Mouse (Mus musculus) gastrocnemius, adult 2 months (tissue): ENCODE results near the gene Mamdc2. TPM values are rescaled to one million over a fixed set of nuclear protein-coding genes. Genes with fewer than 3 reads are reported as not detected.
"Not testable (repeated sequence)": the region's sequence is repeated elsewhere in the genome, so short reads cannot be mapped to it uniquely, and the experiment has no call there.

Experiments
- DNase-seq: peaks from one replicate; pipeline ENCODE4 v3.0.0; 2022
- H3K27ac ChIP-seq: fragments of 200-600 bp; 2 replicates; pipeline ENCODE4 v1.8.1; 2022; ENCODE audit warnings: mild to moderate bottlenecking
- H3K4me3 ChIP-seq: fragments of 200-600 bp; 2 replicates; pipeline ENCODE4 v1.8.1; 2022; ENCODE audit warnings: mild to moderate bottlenecking, moderate library complexity
- CTCF ChIP-seq: fragments of 200-600 bp; IDR thresholded peaks from 2 replicates; pipeline ENCODE4 v1.8.1; 2022; ENCODE audit warnings: antibody characterized with exemption, mild to moderate bottlenecking, moderate library complexity
- intact Hi-C: fragments of 180-260 bp; cut with DNase I; formaldehyde crosslinking; loops from one replicate; pipeline ENCODE4 v1.15.1; 2025
- long read RNA-seq, 2 experiments: library from polyadenylated mRNA; stranded (forward); transcript quantifications; one replicate each; pipeline ENCODE4 v2.0.0; 2021
- total RNA-seq, 2 experiments: library from RNA; stranded (reverse); gene quantifications; 2 replicates each; pipeline ENCODE4 v1.2.3; 2021

Mamdc2 gene
- 1 to 10 TPM; 1.1 TPM for total RNA-seq
- long read RNA-seq, experiment 1, partial matches to known transcripts, result 0 of 2 reads
- long read RNA-seq, experiment 1, other reads (novel, unspliced or antisense), result 0 of 2 reads
- long read RNA-seq, experiment 2, result 0 reads

DNA sequence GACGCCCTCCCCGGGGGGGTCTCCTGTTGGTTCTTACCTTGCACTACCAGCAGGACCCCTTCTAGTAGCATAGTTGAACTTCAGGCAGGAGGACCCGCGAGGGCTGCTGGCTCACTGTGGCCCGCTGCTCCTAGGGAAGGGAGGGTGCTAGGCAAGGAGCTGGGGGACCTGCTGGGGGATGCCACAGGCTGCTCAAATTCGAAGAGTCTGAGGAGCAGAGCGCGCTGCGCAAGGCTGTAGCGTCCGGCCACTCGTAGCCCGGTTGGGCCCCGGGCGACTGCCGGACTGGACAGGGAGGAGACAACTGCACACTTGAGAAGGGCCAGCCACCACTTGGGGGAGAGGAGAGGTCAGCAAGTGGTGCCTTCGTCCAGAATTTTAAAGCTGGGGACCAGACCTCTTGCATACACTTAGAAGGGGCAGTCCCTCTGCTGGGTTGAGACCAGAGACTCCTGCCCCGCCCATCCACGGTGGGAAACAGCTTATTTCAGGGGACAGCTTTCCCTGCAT, at the start of gene Mamdc2:
Gene Mamdc2 (minus strand): TSS at position 455 of the 510 bp plus-strand sequence.
- peak; percentile 38 for DNase-seq
- no peak for TF ChIP-seq CTCF
- peak within 1 kb of the TSS; percentile 76 for H3K4me3 ChIP-seq
- H3K27ac ChIP-seq, result peak within 1 kb of the TSS; percentile 69
- intact Hi-C loops, result no loop called here

DNA sequence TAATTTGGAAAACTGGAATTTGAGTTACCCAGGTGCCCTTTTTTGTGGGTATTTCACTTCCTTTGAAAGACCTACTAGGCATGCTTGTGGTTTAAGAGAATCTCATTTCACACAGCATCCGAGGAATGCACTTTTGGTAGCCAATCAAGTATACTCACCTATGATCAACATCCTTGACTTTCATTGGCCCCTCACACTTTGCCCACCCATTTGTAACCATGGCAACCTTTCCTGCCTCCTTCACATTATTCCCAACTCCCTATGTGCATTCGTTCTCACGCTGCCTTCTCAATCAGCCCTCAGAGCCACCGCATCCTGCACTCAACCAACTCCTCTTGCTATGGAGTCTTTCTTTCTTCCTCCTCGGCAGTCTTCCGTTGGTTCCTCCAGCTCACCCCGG, 49.8 kb upstream of the Mamdc2 start:
- H3K27ac ChIP-seq, result no peak overlapping the region
- no peak for TF ChIP-seq CTCF
- no peak for DNase-seq
- H3K4me3 ChIP-seq, result no peak overlapping the region
- intact Hi-C loops, result no loop called here

DNA sequence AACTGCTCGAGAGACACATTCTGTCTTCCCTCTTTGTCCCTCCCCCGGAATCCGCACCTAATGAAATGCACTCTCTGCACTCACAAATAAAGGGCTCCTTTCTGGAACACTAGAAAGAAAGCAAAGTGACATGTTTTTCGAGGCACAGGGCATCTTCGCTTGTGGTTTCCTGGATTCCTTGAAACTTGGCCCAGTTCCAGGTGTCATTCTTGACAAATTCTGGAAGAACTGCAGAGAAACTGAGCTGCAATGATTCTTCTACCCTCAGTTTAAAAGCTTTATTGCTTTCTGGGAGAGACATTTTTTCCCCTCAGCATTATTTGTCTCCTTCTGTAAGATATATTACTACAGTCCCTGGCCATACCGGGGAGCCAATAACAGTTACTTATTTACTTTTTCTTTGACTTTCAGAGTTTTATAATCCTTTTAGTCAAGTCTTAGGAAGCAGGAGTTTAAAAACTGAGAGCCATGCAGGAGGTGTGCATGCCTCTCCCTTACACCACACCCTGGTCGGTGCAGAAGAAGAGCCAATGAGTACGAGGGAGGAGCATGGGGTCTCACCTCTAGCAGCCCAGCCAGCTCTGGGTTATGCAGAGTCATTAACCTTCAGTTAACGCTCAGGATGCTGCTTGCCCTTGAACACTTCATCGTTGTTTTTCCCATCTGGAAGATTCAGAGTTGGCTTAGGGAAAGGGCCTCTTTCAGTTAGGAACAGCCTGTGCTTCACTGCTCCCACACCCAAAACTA, 49.1 kb upstream of the Mamdc2 start:
- intact Hi-C loops, result no loop called here
- Histone ChIP-seq H3K27ac (no peak overlapping the region), H3K4me3 (no peak overlapping the region)
- TF ChIP-seq CTCF, result no peak
- no peak for DNase-seq

DNA sequence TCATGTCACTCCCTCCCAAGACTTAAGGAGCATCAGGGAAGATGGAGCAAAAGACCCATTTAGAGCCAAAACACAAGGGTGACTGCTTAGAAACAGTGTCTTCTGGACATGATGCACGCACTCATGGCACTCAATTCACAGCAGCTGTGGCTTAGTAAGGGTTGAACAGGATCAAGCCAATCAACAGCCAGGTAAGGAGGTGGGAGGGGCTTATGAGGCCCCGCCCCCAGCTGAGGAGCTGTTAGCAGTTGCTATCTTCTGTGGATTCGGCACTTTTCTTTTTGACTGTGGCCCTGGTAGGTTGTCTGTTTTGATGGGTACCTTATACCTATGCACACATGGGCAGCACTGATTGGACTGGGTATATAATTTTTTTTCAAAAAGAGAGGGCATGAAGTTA, 48.3 kb upstream of the Mamdc2 start:
- no peak overlapping the region for H3K4me3 ChIP-seq
- TF ChIP-seq CTCF, result no peak
- no peak overlapping the region for H3K27ac ChIP-seq
- intact Hi-C loops, result no loop called here
- no peak for DNase-seq

DNA sequence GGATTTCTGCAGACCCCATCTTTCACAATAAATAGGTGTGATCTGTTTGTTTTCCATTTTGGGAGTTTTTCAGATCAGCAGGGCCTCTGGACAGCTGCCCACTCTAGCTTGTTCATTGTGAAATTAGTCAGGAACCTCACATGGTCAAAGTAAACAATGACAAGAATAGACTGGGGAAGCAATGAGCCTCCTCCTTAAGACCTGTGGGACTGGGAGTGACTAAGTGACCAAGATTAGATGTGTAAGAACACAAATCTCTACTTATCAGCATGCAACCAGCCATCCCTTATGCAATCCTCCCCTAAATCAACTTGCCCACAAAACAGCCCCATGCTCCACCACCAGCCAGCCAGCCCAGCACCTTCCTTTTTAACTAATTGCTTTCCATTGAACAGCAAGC, 44.4 kb upstream of the Mamdc2 start:
- intact Hi-C loops, result no loop called here
- no peak for DNase-seq
- TF ChIP-seq CTCF, result no peak
- no peak overlapping the region for H3K27ac ChIP-seq
- H3K4me3 ChIP-seq, result no peak overlapping the region

DNA sequence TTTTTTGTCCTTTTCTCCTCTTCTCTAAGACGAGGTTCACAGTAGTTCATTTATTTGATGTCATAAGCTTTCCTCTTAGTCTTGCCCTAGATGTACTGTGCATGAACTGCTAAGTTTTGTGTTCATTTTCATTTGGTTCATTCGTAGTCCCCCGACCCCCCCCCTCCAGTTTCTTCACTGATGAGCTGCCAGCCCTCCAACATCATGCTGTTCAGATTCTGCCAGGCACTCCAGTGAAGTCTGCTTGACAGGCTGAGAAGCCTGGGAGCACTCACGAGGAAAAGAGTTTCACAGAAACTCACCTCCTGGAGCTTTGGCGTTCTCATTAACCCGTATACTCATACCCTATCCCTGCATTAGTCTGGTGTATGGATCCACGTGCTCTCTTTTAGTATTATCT, 42.5 kb upstream of the Mamdc2 start:
- H3K4me3 ChIP-seq, DNase-seq, H3K27ac ChIP-seq, intact Hi-C loops: not testable (repeated sequence)

DNA sequence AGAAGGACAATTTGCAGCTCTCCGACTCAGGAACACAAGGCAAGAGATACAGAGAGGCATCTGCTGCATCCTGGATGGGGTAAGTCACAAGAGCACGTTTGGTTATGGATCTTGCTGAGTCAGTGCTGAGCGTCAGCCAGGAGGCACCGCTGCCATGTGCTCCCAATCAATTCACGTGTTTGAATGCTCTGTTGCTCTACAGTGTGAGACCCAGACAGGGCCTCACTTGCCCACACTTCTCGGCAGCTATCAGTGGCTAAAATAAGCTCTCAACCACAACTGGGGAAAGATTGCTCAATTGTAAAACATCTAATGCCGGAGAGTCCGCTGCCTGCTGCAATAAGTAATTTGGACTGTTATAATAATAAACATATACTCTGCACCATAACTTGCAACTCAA, 41.5 kb upstream of the Mamdc2 start:
- intact Hi-C loops, result no loop called here
- no peak overlapping the region for H3K27ac ChIP-seq
- DNase-seq, result no peak
- H3K4me3 ChIP-seq, result no peak overlapping the region
- no peak for TF ChIP-seq CTCF

DNA sequence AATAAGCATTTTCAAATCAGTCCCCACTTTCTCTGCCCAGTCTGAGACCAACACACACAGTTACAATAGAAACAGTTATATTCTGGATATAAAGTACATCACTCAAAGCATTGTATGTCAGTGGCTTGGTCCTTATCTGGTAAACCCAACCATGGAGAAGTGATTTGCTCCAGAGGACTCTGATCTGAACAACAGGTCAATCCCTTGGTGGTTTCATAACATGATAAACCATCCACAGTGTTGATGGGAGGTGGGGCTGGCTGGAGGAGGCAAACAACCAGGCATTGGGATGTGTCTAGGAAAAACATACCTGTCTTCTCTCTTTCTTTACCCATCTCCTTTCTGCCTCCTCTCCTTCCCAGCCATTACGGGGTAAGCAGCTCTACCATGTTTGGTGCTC, 39.2 kb upstream of the Mamdc2 start:
- Histone ChIP-seq H3K4me3 (no peak overlapping the region), H3K27ac (no peak overlapping the region)
- intact Hi-C loops, result no loop called here
- no peak for DNase-seq
- TF ChIP-seq CTCF, result no peak

DNA sequence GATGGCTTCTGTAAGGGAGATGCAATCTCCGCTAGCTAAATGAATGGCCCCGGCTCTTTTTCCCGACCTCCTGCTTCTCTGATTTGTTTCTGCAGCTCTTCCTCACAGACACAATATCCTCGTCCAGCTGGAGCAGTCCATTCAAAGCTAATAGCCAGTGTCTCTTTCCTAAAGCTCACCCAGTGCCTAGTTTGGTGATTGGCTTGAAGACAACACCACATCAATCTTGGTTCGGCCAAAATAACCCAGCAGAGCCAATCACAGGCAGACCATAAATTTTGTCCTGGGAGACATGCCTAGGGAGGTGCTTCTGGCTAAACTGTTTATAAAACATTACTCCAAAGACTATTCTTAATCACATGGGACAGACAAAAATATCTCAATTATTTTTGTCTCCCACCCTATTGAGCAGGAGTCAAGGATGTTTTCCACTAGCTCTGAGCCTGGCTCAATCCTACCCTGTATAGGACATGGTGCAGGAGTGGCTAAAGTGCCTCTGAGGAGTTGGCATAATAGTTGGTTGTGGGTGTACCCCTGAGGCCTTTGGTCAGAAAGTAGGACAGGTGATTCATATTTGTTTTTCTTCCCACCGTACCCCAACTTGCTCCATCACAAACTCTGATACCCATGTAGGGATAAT, 38.5 kb upstream of the Mamdc2 start:
- Histone ChIP-seq H3K27ac (peak overlapping the region; percentile 24; the same call in 1 of the 2 replicates), H3K4me3 (no peak overlapping the region)
- TF ChIP-seq CTCF, result no peak
- intact Hi-C loops, result no loop called here
- DNase-seq, result no peak

DNA sequence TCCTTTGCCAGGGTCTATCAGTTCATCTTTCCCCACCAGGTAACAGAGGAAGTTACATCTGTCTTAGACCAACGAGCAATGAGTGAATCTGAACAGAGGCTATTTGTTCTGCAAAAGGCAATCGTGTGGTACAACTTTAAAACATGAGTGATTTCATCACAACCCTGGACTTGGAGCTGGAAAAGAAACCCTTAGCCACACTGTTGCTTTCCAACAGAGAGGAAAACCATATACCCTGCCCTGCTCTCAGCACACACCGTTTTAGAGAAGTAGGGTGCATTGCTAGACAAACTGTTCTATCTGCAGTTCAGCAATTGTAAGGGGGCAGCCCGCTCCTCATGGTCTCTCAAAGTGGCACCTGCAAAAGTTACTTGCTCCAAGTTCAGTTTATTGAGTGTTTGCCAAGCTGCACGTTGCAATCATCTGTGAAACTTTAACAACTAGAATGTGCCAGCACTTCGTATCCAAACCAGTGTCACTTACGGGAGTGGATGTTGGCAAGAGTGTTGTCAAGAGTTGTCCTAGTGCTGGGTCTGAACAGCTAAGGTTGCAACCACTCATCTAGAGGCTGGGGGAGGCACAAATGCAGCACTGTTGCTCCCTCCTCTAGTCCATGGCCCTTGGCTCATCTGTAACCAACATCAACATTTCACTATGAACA, 37.8 kb upstream of the Mamdc2 start:
- DNase-seq, result no peak
- Histone ChIP-seq H3K27ac (peak overlapping the region; percentile 24; the same call in 1 of the 2 replicates), H3K4me3 (no peak overlapping the region)
- intact Hi-C loops, result no loop called here
- TF ChIP-seq CTCF, result no peak

DNA sequence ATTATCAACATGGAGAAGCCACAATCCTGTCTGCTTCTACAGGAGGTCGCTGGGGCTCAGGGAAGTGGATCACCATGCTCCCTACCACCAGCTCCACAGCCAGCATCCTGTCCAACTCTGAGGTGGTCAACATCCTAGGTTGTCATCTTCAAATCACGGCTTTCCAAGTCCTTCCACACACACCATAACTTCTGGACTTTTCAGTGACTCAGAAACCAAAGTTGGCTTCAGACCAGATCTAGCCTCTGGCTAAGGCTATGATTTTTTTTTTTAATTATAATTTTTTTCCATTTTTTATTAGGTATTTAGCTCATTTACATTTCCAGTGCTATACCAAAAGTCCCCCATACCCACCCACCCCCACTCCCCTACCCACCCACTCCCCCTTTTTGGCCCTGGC, 34.3 kb upstream of the Mamdc2 start:
- H3K4me3 ChIP-seq, intact Hi-C loops, H3K27ac ChIP-seq, DNase-seq: not testable (repeated sequence)

DNA sequence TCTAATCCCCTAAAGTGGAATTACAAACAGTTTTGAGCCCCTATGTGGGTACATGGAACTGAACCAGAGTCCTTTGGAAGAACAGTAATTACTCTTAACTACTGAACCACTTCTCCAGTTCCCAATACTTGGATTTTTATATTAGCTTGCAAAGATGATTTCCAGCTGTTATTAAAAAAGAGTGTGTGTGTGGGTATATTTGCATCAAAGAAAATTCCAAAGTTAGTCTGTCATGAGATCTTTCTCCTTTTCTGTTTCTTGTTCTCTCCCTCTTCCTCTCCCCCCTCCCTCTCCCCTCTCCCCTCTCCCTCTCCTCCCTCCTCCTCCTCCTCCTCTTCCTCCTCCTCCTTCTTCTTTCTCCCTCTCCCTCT, 31.3 kb upstream of the Mamdc2 start:
- no peak for DNase-seq

DNA sequence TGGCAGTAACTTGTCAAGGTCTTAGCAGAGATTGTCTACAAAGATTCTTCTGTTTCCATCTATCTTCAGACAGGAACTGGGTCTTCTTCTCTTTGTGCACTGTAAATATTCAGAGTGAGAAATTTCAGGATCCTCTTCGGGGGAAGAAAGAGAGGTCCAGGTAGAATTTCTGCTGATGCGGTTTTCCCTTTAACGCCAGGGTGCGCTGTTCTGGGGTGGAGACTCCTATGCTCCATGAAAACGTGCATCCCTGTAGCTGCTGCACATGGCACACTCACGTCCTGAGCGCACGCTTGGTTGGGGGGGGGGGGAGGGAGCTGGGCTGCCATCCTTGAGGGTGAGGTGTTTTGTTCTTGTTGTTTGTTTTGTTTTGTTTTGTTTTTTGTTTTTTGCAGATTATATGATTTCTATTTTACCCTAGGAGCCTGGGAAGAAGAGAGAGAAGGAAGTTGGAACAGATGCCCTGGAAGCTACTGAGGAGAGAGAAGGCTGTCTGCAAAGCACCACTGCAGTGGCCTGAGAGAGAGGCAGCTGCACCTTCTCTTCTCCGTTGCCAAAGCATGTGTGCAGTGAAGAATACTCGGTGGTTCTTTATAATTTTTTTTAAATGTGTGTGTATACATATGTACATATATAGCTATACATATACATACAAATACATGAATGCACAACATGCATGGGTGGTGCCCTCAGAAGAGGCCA, 30.8 kb upstream of the Mamdc2 start:
- Histone ChIP-seq H3K4me3 (no peak overlapping the region), H3K27ac (no peak overlapping the region)
- TF ChIP-seq CTCF, result peak; percentile 60
- peak; percentile 44 for DNase-seq
- intact Hi-C loops, result loop anchor here (5.0 kb wide), 1 partner anchor 43 kb away; no protein-coding TSS in a partner anchor

More for the DNA sequence above, 31.3 kb upstream of the Mamdc2 start:
- Histone ChIP-seq H3K27ac (no peak overlapping the region), H3K4me3 (no peak overlapping the region)
- TF ChIP-seq CTCF, result no peak
- intact Hi-C loops, result loop anchor here (5.0 kb wide), 1 partner anchor 43 kb away; no protein-coding TSS in a partner anchor
